Mouse (Mus musculus) mouse embryonic stem cell (cell line): ENCODE data around the gene Cd22.
"Not testable (repeated sequence)": the region's sequence is repeated elsewhere in the genome, so short reads cannot be mapped to it uniquely, and the experiment has no call there.

Experiments used
- in situ Hi-C, 2 experiments: fragments of 300-500 bp; cut with MboI; formaldehyde crosslinking; loops; 1 replicate in 1 of 2; 3 replicates in 1 of 2; pipeline ENCODE4 v1.14.3; 2019 to 2020; ENCODE audit warnings: low sequenced_read_pairs in 2 of 2, low pct_unique_long_range_greater_than_20kb in 1 of 2, mixed read lengths in 1 of 2; ENCODE audit not compliant: unreplicated experiment in 1 of 2

Cd22 gene

GRCm38 (mm10) chr7:30881367-30881766 is 1.2 kb upstream of the Cd22 start:
- in situ Hi-C loops: no loop called here

GRCm38 (mm10) chr7:30878950-30879349 is 1.2 kb downstream of the Cd22 start:
- in situ Hi-C loops: no loop called here

DNA sequence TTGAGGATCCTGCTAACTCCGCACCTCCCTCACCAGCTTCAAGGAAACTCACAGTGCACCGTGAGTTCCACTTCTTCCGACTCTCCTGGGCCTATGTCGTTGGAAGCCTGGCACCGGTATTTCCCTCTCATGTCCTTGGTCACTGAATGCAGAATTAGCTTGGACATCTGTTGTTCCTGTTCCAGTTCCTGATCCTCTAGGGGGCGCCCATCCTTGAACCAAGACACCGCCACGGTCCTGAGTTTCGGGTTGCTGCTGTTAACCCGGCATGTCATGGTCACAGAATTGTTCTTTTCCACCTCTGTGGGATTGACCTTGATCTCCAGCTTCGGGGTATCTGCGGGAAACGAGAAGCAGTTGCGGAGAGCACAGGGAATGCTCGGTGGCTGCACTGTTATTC is 7.1 kb downstream of the Cd22 start:
- in situ Hi-C loops: loop anchor here in 1 of 2 experiments (5.0 kb wide), 1 partner anchor 99 kb away; the partner anchor contains the start of genes Fam187b and Lsr

DNA sequence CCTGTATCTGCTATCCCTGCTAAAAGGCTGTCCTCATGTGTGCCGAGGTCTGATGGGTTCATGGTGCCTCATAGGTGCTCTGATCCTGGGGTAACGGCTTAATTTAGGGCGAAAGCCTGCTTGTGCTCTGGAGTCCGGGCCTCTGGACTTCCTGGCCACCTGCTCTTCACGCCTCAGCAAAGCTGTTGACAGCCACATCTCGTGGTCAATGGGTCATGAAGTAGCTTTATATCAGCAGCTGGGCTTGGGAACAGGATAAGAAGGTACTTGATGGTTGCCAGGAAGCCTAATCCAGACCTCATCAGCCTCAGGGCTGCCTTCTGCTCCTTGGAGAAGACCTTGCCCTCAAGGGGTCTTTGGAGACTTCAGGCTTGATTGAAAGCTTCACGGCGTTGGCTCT is 16.8 kb downstream of the Cd22 start:
- in situ Hi-C loops: loop anchor here in 1 of 2 experiments (5.0 kb wide), 1 partner anchor 46 kb away; no protein-coding TSS in a partner anchor

DNA sequence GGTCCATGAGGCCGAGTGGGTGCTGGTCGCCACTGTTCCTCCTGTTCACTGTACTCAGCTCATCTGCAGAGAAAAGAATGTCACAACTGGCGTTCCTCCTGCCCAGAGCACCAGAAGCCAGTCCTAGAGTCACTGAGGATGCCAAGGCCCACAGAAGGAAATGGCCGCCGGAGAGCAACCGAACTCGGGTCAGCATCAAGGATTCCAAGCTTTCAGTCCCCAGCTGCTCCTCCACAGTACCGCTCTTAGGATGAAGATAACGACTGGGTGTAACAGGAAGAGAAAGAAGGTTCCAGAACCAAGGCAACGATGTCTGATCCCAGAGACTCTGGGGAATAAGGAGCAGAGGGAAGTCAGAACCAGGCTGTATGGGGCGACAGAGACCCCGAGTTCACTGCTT is 18.7 kb downstream of the Cd22 start, which contains the start of gene Ffar1:
Gene Ffar1, minus strand, starts transcription at position 101 of the 400 bp plus-strand sequence.
- in situ Hi-C loops: loop anchor here in 1 of 2 experiments (5.0 kb wide), 1 partner anchor 44 kb away; no protein-coding TSS in a partner anchor

GRCm38 (mm10) chr7:30859635-30860402 is 20.3 kb downstream of the Cd22 start:
- in situ Hi-C loops: loop anchor here in 1 of 2 experiments (5.0 kb wide), 1 partner anchor 43 kb away; no protein-coding TSS in a partner anchor

GRCm38 (mm10) chr7:30859290-30859634 is 20.9 kb downstream of the Cd22 start:
- in situ Hi-C loops: no loop called here

DNA sequence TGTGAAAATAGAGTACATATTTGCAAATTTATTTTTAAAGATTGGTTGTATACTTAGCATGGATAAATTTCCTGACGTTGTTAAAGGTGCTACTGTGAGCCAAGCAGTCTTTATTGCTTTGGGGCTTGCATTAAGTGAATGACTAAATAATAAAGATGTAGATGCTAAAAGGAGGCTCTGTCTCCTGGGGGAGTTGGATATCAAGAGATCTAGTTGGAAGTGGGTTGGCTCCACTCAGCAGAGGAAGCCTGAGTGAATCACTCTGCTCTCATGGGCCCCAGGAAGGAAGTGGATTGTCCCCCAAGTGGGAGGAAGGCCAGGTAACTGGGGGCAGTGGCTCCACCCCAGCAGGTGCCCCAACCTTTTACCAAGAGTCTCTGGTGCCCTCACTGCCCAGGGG is 22.4 kb downstream of the Cd22 start:
- in situ Hi-C loops: no loop called here

DNA sequence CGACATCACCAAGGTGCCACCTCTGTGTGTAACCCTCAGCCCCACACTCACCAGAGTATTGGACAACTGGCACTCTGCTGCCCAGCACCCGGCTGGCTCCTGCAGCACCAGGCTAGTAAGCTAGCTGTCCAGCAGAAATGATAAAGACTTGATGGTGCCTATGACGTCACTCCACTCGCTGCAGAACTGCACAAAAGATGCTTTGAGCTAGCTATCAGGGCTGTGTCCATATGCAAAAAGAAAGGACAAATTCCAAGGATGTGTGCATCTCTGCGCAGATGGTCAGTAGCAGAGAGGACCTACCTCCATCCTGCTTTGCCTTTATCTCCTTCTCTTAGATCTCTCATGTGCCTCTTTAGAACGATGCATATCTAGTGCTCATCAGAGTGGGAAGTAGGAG is 24.1 kb downstream of the Cd22 start, which contains the start of gene Ffar3:
Gene Ffar3, minus strand, starts transcription at position 101 of the 400 bp plus-strand sequence.
- in situ Hi-C loops: no loop called here

DNA sequence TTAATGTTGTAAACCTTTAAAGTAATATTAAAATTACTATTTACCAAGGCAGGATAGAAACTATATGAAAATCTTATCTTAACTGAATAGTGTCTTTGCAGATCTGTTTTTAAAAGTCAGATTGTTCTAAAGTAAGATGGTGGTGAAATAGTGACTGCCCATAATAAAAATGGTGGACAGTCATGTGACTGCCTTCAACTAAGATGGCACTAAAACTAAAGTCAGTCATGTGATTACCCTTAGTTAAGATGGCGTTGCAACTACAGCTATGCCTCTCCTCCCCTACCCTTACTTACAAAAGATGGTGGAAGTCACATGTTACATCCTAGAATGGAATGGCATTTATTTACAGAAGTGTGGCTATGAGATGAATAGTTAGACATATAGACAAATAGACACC is 28.7 kb downstream of the Cd22 start:
- in situ Hi-C loops: no loop called here

DNA sequence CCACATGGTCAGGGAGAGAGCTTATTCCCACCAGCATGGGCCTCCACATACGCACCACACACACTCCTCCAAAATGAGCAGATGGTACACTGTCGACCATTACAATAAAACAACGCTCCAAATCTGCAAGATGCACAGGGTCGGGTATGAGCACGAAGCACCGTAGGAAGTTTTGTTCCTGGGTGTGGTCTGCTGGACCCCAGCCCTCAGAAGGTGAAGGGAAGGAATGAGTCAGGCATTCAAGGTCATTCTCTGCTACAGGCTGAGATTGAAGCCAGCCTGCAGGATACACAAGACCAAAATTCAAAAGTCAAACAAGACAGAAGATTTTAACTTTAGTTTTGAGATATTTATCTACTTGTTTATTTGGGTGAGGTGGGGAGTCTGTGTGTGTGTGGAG is 32.2 kb downstream of the Cd22 start:
- in situ Hi-C loops: no loop called here

- in situ Hi-C loops: no loop called here
Measured at GRCm38 (mm10) chr7:30847386-30847785, 32.8 kb downstream of the Cd22 start.

DNA sequence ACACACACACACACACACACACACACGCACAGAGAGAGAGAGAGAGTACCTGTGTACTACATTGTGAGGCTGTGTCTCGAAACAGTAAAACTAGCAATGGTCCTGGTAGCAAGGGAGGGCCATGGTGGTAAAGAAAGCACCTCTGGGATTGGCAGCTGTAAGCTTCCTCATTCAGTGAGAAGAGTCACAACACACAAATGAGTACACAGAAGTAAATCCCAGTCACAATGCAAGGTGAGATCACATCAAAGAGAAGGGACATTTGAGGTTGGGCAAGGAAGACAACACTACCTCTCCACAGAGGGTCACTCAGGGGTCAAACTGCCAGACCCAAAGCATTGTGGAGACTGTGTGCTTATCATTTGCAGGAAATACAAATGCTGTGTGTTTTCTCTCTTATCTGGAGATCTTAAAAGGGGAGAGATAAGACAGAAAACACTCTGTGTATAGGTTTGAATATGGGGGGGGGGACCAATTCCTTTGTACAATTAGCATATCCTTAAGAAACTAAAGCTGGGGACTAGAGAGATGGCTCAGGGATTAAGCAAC is 33.6 kb downstream of the Cd22 start:
- in situ Hi-C loops: no loop called here

DNA sequence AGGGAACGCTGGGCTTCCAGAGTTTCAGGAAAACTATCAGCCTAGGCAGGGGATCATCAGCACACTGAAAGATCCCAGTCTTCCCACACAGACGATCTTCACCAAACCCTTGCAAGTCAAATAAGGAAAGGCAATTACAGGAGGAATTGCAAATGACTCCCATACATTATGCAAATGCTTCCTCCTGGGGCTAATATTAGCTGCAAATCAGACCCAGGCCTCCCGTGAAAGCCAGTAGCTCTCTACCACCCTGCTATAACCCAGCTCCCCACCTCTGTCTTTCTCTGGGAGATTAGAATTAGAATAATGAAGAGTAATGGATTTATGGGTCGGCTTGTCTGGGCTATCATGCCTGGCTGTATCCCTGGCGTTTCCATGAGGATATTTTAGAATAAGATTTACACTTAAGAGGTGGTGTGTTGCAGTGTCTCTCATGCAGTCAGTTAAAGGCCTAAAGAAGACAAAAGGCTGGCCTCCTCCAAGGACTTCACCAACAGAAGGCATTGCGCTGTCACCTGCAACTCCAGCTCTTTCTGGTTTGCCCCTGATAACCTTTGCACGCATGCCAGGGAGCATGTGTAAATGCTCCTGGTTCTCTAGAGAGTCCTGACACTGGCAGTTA is 35.4 kb downstream of the Cd22 start:
- in situ Hi-C loops: no loop called here

DNA sequence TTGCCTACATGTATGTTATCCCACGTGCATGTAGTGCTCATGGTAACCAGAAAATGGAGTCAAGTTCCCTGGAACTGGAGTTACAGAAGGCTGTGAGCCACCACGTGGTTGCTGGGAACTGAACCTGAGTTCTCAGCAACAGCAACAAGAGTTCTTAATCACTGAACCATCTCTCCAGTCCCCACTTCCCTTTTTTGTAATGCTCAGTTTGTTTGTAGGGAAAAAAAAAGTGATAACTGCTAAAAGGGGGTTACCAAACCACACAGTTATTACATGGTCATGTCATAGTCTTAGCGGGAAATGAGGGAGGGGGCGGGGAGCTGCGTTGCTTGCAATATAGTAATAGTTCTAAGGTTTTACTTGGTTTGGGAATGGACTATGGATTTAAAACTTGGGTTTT is 38.0 kb downstream of the Cd22 start:
- in situ Hi-C loops: no loop called here

DNA sequence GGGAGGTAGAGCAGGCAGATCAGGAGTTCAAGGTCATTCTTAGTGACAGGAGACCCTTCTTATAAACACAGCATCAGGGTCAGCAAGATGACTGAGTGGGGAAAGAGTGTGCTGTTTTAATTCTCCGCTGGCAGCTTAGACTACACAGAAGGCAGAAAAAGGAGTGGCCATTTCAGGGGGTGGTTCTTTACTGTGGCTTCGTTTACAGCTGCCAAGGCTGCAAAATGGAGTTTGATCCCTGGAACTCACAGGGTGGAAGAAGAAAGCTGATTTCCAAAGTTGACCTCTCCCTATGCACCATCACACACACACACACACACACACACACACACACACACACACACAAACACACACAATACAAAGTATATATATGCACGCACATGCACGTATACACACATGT is 38.8 kb downstream of the Cd22 start:
- in situ Hi-C loops: no loop called here

GRCm38 (mm10) chr7:30840306-30840705 is 39.8 kb downstream of the Cd22 start:
- in situ Hi-C loops: no loop called here

GRCm38 (mm10) chr7:30837277-30837676 is 42.9 kb downstream of the Cd22 start:
- in situ Hi-C loops: no loop called here

- in situ Hi-C loops: not testable (repeated sequence)
Measured at GRCm38 (mm10) chr7:30832684-30833083, 47.5 kb downstream of the Cd22 start.
